Mouse (Mus musculus): ENCODE measurements at regions not wholly inside any gene's neighbourhood (a gene's known extent, or its start where the extent isn't known, plus 50 kb on each side); places are given as distances from the start of the nearest gene placed in this dataset.

GRCm38 (mm10) chr13:45250028-45250427 is 139.5 kb upstream of the Mylip start:
- TF ChIP-seq CTCF (IDR thresholded peaks at IDR 0.05; ENCODE audit: control insufficient read depth, insufficient read depth, low read length), result no peak
- no peak for TF ChIP-seq POLR2A (IDR thresholded peaks at IDR 0.05; ENCODE audit: borderline replicate concordance, control insufficient read depth, low read depth, low read length)
- H3K4me3 ChIP-seq (replicated peaks; ENCODE audit: control insufficient read depth, low read depth, low read length), result no peak overlapping the region
- no peak overlapping the region for H3K27ac ChIP-seq (ENCODE audit: control insufficient read depth, insufficient read depth, low read depth, low read length, poor library complexity)
- H3K4me1 ChIP-seq (ENCODE audit: control insufficient read depth, insufficient read depth, low read length), result no peaks in the 10 kb centered on the region
- 84% methylated on average over 1 of the region's 1 CpGs for WGBS

GRCm38 (mm10) chr13:45251068-45251467 is 138.5 kb upstream of the Mylip start:
- no peak for TF ChIP-seq POLR2A (IDR thresholded peaks at IDR 0.05; ENCODE audit: borderline replicate concordance, control insufficient read depth, low read depth, low read length)
- no peak for TF ChIP-seq CTCF (IDR thresholded peaks at IDR 0.05; ENCODE audit: control insufficient read depth, insufficient read depth, low read length)
- WGBS, result 62% methylated on average over 3 of the region's 3 CpGs
- H3K4me3 ChIP-seq (replicated peaks; ENCODE audit: control insufficient read depth, low read depth, low read length), result no peak overlapping the region
- H3K27ac ChIP-seq (ENCODE audit: control insufficient read depth, insufficient read depth, low read depth, low read length, poor library complexity), result no peak overlapping the region
- H3K4me1 ChIP-seq (ENCODE audit: control insufficient read depth, insufficient read depth, low read length), result no peaks in the 10 kb centered on the region

GRCm38 (mm10) chr13:45252126-45252525 is 137.4 kb upstream of the Mylip start:
- no peak overlapping the region for H3K4me3 ChIP-seq (replicated peaks; ENCODE audit: control insufficient read depth, low read depth, low read length)
- H3K27ac ChIP-seq (ENCODE audit: control insufficient read depth, insufficient read depth, low read depth, low read length, poor library complexity), result no peak overlapping the region
- H3K4me1 ChIP-seq (ENCODE audit: control insufficient read depth, insufficient read depth, low read length), result no peaks in the 10 kb centered on the region
- no peak for TF ChIP-seq CTCF (IDR thresholded peaks at IDR 0.05; ENCODE audit: control insufficient read depth, insufficient read depth, low read length)
- no peak for TF ChIP-seq POLR2A (IDR thresholded peaks at IDR 0.05; ENCODE audit: borderline replicate concordance, control insufficient read depth, low read depth, low read length)
- WGBS, result 88% methylated on average over 3 of the region's 3 CpGs

GRCm38 (mm10) chr13:45253221-45253620 is 136.3 kb upstream of the Mylip start:
- Histone ChIP-seq H3K27ac (ENCODE audit: control insufficient read depth, insufficient read depth, low read depth, low read length, poor library complexity) (no peak overlapping the region), H3K4me3 (replicated peaks; ENCODE audit: control insufficient read depth, low read depth, low read length) (no peak overlapping the region), H3K4me1 (ENCODE audit: control insufficient read depth, insufficient read depth, low read length) (no peaks in the 10 kb centered on the region)
- 66% methylated on average over 2 of the region's 2 CpGs for WGBS
- TF ChIP-seq CTCF (IDR thresholded peaks at IDR 0.05; ENCODE audit: control insufficient read depth, insufficient read depth, low read length) (no peak), POLR2A (IDR thresholded peaks at IDR 0.05; ENCODE audit: borderline replicate concordance, control insufficient read depth, low read depth, low read length) (no peak)

GRCm38 (mm10) chr13:45255277-45255676 is 134.3 kb upstream of the Mylip start:
- no peaks in the 10 kb centered on the region for H3K4me1 ChIP-seq (ENCODE audit: control insufficient read depth, insufficient read depth, low read length)
- 59% methylated on average over 6 of the region's 6 CpGs for WGBS
- H3K4me3 ChIP-seq (replicated peaks; ENCODE audit: control insufficient read depth, low read depth, low read length), result no peak overlapping the region
- no peak for TF ChIP-seq POLR2A (IDR thresholded peaks at IDR 0.05; ENCODE audit: borderline replicate concordance, control insufficient read depth, low read depth, low read length)
- TF ChIP-seq CTCF (IDR thresholded peaks at IDR 0.05; ENCODE audit: control insufficient read depth, insufficient read depth, low read length), result no peak
- no peak overlapping the region for H3K27ac ChIP-seq (ENCODE audit: control insufficient read depth, insufficient read depth, low read depth, low read length, poor library complexity)

GRCm38 (mm10) chr13:45262011-45262410 is 127.5 kb upstream of the Mylip start:
- no peak overlapping the region for H3K4me3 ChIP-seq (replicated peaks; ENCODE audit: control insufficient read depth, low read depth, low read length)
- TF ChIP-seq CTCF (IDR thresholded peaks at IDR 0.05; ENCODE audit: control insufficient read depth, insufficient read depth, low read length), result no peak
- no peak for TF ChIP-seq POLR2A (IDR thresholded peaks at IDR 0.05; ENCODE audit: borderline replicate concordance, control insufficient read depth, low read depth, low read length)
- 77% methylated on average over 5 of the region's 5 CpGs for WGBS
- no peaks in the 10 kb centered on the region for H3K4me1 ChIP-seq (ENCODE audit: control insufficient read depth, insufficient read depth, low read length)
- no peak overlapping the region for H3K27ac ChIP-seq (ENCODE audit: control insufficient read depth, insufficient read depth, low read depth, low read length, poor library complexity)

GRCm38 (mm10) chr13:45266287-45267064 is 123.1 kb upstream of the Mylip start:
- Histone ChIP-seq H3K4me1 (ENCODE audit: control insufficient read depth, insufficient read depth, low read length) (no peaks in the 10 kb centered on the region), H3K27ac (ENCODE audit: control insufficient read depth, insufficient read depth, low read depth, low read length, poor library complexity) (no peak overlapping the region), H3K4me3 (replicated peaks; ENCODE audit: control insufficient read depth, low read depth, low read length) (no peak overlapping the region)
- 73% methylated on average over 6 of the region's 6 CpGs for WGBS
- TF ChIP-seq CTCF (IDR thresholded peaks at IDR 0.05; ENCODE audit: control insufficient read depth, insufficient read depth, low read length) (no peak), POLR2A (IDR thresholded peaks at IDR 0.05; ENCODE audit: borderline replicate concordance, control insufficient read depth, low read depth, low read length) (no peak)

- no peak overlapping the region for H3K4me3 ChIP-seq (replicated peaks; ENCODE audit: control insufficient read depth, low read depth, low read length)
- 74% methylated on average over 5 of the region's 5 CpGs for WGBS
- TF ChIP-seq CTCF (IDR thresholded peaks at IDR 0.05; ENCODE audit: control insufficient read depth, insufficient read depth, low read length), result no peak
- no peak for TF ChIP-seq POLR2A (IDR thresholded peaks at IDR 0.05; ENCODE audit: borderline replicate concordance, control insufficient read depth, low read depth, low read length)
- H3K4me1 ChIP-seq (ENCODE audit: control insufficient read depth, insufficient read depth, low read length), result no peaks in the 10 kb centered on the region
- H3K27ac ChIP-seq (ENCODE audit: control insufficient read depth, insufficient read depth, low read depth, low read length, poor library complexity), result no peak overlapping the region
Measured at GRCm38 (mm10) chr13:45267446-45267845, 122.1 kb upstream of the Mylip start.
